Mouse (Mus musculus): ENCODE results near the gene Prkn.
"Not testable (repeated sequence)": the region's sequence is repeated elsewhere in the genome, so short reads cannot be mapped to it uniquely, and the experiment has no call there.

The Prkn gene

GRCm38 (mm10) chr17:11990386-11991087, 1150.4 kb downstream of the Prkn start:
- DNase-seq (ENCODE audit: low spot score): no peak

GRCm38 (mm10) chr17:11993249-11993648, 1153.1 kb downstream of the Prkn start:
- DNase-seq (ENCODE audit: low spot score): no peak

- DNase-seq (ENCODE audit: low spot score): no peak
Measured at GRCm38 (mm10) chr17:11994252-11994651, 1154.1 kb downstream of the Prkn start.

GRCm38 (mm10) chr17:11994754-11995153, 1154.6 kb downstream of the Prkn start:
- DNase-seq (ENCODE audit: low spot score): not testable (repeated sequence)

- DNase-seq (ENCODE audit: low spot score): no peak
Measured at GRCm38 (mm10) chr17:11995522-11995921, 1155.3 kb downstream of the Prkn start.

GRCm38 (mm10) chr17:11996311-11996710, 1156.1 kb downstream of the Prkn start:
- no peak for DNase-seq (ENCODE audit: low spot score)

- DNase-seq (ENCODE audit: low spot score): no peak
Measured at GRCm38 (mm10) chr17:12000285-12000684, 1160.1 kb downstream of the Prkn start.

- DNase-seq (ENCODE audit: low spot score): no peak
Measured at GRCm38 (mm10) chr17:12021326-12021725, 1181.1 kb downstream of the Prkn start.

GRCm38 (mm10) chr17:12029362-12029761, 1189.2 kb downstream of the Prkn start:
- no peak for DNase-seq (ENCODE audit: low spot score)

- DNase-seq (ENCODE audit: low spot score): no peak
Measured at GRCm38 (mm10) chr17:12029921-12030461, 1189.8 kb downstream of the Prkn start.

- no peak for DNase-seq (ENCODE audit: low spot score)
Measured at GRCm38 (mm10) chr17:12030556-12031160, 1190.5 kb downstream of the Prkn start.

- no peak for DNase-seq (ENCODE audit: low spot score)
Measured at GRCm38 (mm10) chr17:12031203-12031942, 1191.2 kb downstream of the Prkn start.

GRCm38 (mm10) chr17:12032014-12032791, 1192.0 kb downstream of the Prkn start:
- no peak for DNase-seq (ENCODE audit: low spot score)

GRCm38 (mm10) chr17:12035386-12035785, 1195.2 kb downstream of the Prkn start:
- no peak for DNase-seq (ENCODE audit: low spot score)

- DNase-seq (ENCODE audit: low spot score): no peak
Measured at GRCm38 (mm10) chr17:12036205-12036604, 1196.0 kb downstream of the Prkn start.

GRCm38 (mm10) chr17:12037065-12037464, 1196.9 kb downstream of the Prkn start:
- no peak for DNase-seq (ENCODE audit: low spot score)

GRCm38 (mm10) chr17:12037574-12037973, 1197.4 kb downstream of the Prkn start:
- no peak for DNase-seq (ENCODE audit: low spot score)

- no peak for DNase-seq (ENCODE audit: low spot score)
Measured at GRCm38 (mm10) chr17:12038499-12038898, 1198.3 kb downstream of the Prkn start.

GRCm38 (mm10) chr17:12039188-12039587, 1199.0 kb downstream of the Prkn start:
- peak; percentile 62 for DNase-seq (ENCODE audit: low spot score)

GRCm38 (mm10) chr17:12039922-12040321, 1199.7 kb downstream of the Prkn start:
- no peak for DNase-seq (ENCODE audit: low spot score)

- no peak for DNase-seq (ENCODE audit: low spot score)
Measured at GRCm38 (mm10) chr17:12040546-12040945, 1200.4 kb downstream of the Prkn start.

GRCm38 (mm10) chr17:12041091-12041655, 1201.0 kb downstream of the Prkn start:
- no peak for DNase-seq (ENCODE audit: low spot score)
